Mouse (Mus musculus): ENCODE measurements at regions not wholly inside any gene's neighbourhood (a gene's known extent, or its start where the extent isn't known, plus 50 kb on each side); places are given as distances from the start of the nearest gene placed in this dataset.

GRCm38 (mm10) chr6:112057895-112058294 lies 215.7 kb upstream of the Lmcd1 start:
- no peak for TF ChIP-seq CTCF (IDR thresholded peaks at IDR 0.05; ENCODE audit: borderline replicate concordance, insufficient read depth, low read length)
- TF ChIP-seq POLR2A (IDR thresholded peaks at IDR 0.05; ENCODE audit: low read depth, low read length): no peak
